ENCODE assay signal across 8 mouse cellular contexts in the genomic region with DNA sequence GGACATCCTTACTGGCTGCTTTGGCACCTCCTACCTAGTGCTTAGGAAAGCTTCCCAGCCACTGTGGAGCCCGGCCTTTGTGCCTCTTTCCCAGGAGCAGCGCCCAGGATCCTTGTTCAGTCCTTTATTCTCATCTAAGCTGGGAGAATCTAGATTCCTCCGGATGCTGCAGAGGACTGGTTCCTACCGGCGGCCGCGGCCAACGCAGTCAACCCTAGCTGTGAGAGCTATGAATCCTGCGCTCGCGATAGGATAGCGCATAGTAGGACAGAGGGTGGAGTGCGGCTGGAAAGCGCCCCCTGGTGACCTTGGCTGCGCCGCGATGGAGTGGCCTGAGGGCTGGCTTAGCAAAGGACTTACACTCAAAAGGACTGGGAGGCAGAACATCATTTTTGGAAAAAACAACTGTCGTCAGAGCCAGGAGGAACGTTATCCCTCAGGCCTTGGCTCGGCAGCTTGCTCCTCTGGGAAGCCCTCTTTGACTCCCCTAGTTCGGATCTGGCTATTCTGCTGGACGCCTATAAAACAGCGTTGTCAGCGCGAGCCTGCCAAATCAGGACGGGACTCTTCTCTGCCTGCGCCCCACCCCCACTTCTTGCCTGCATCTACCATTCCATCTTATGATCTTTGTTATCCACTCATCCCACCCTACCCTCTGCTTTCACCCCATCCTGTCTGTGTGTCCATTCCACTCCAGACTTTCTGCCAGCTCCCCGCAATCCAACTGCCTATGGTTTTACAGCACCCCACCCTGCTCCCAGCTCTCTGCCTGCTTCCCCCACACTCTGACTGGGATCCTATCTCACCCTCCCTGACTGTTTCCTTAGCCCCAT. TPM values are rescaled to one million over a fixed set of nuclear protein-coding genes. Genes with fewer than 3 reads are reported as not detected.
DNase-seq lines count a peak whose midpoint lies in the region; ATAC-seq and TF ChIP-seq lines count a peak whose summit lies in the region.

No protein-coding gene starts in this region.

- peaks cover 15% of the 10 kb centered on the region for H3K27me3 ChIP-seq in heart, embryonic 14.5 days (ENCODE audit: control insufficient read depth, insufficient read depth, low read length)
- peaks cover 46% of the 10 kb centered on the region for H3K27me3 ChIP-seq in megakaryocyte, embryonic 14.5 days (replicated peaks)
- no peaks in the 10 kb centered on the region for H3K27me3 ChIP-seq in stomach, embryonic 14.5 days (ENCODE audit: control insufficient read depth, insufficient read depth, low read length)

- H3K9me3 ChIP-seq in heart, embryonic 14.5 days (ENCODE audit: control insufficient read depth, low read length), result no peaks in the 10 kb centered on the region
- H3K9me3 ChIP-seq in megakaryocyte, embryonic 14.5 days, result peaks cover 7% of the 10 kb centered on the region
- H3K9me3 ChIP-seq in stomach, embryonic 14.5 days (ENCODE audit: control insufficient read depth, low read depth, low read length), result peaks cover 2% of the 10 kb centered on the region; the same call in 1 of the 2 replicates

- no peak overlapping the region for H3K9ac ChIP-seq in heart, embryonic 14.5 days (ENCODE audit: low read length)
- no peak overlapping the region for H3K9ac ChIP-seq in stomach, embryonic 14.5 days (replicated peaks; ENCODE audit: low read depth, low read length)

- no peak overlapping the region for H3K27ac ChIP-seq in embryonic fibroblast, embryonic 13.5 days (ENCODE audit: insufficient read depth, low read length)
- no peak overlapping the region for H3K27ac ChIP-seq in heart, embryonic 14.5 days (replicated peaks in 1 of 2; ENCODE audit: control insufficient read depth in 1 of 2, insufficient read depth in 1 of 2, low read depth in 2 of 2, low read length in 2 of 2)
- H3K27ac ChIP-seq in stomach, embryonic 14.5 days (ENCODE audit: low read length), result no peak overlapping the region

- peaks cover 15% of the 10 kb centered on the region for H3K36me3 ChIP-seq in heart, embryonic 14.5 days (ENCODE audit: control insufficient read depth, insufficient read depth, low read length)
- no peaks in the 10 kb centered on the region for H3K36me3 ChIP-seq in megakaryocyte, embryonic 14.5 days (replicated peaks; ENCODE audit: low read length)
- H3K36me3 ChIP-seq in stomach, embryonic 14.5 days (ENCODE audit: control insufficient read depth, insufficient read depth, low read length), result peaks cover 8% of the 10 kb centered on the region

- 2% methylated on average over 28 of the region's 28 CpGs for WGBS in heart, embryonic 14.5 days
- WGBS in stomach, embryonic 14.5 days, result 2% methylated on average over 28 of the region's 28 CpGs

- H3K4me3 ChIP-seq in embryonic fibroblast, embryonic 13.5 days (ENCODE audit: insufficient read depth, low read length), result no peak overlapping the region
- H3K4me3 ChIP-seq in heart, embryonic 14.5 days (ENCODE audit: control insufficient read depth in 1 of 2, insufficient read depth in 1 of 2, low read depth in 1 of 2, low read length in 2 of 2), result no peak overlapping the region
- H3K4me3 ChIP-seq in megakaryocyte, embryonic 14.5 days (replicated peaks), result peak overlapping the region; percentile 56
- H3K4me3 ChIP-seq in stomach, embryonic 14.5 days (ENCODE audit: low read depth, low read length), result no peak overlapping the region

- TF ChIP-seq POLR2A in embryonic fibroblast, embryonic 13.5 days (IDR thresholded peaks at IDR 0.05; ENCODE audit: low read depth, low read length), result no peak

- peak; percentile 72 for DNase-seq in urinary bladder, postnatal 14 days (ENCODE audit: low spot score)
- DNase-seq in urinary bladder, adult 2 months (ENCODE audit: low spot score), result no peak
- DNase-seq in kidney, postnatal 14 days, result peak; percentile 41
- no peak for DNase-seq in layer of hippocampus, postnatal 14 days (ENCODE audit: low spot score in 2 of 2)

- TF ChIP-seq CTCF in embryonic fibroblast, embryonic 13.5 days (IDR thresholded peaks at IDR 0.05; ENCODE audit: borderline replicate concordance, insufficient read depth, low read length), result peak; percentile 55; the same call in 1 of the 2 replicates

- ATAC-seq in heart, embryonic 14.5 days (ENCODE audit: insufficient number of reproducible peaks, insufficient read depth, low FRiP score, low read depth), result no peak; the same call in 1 of the 2 replicates
- ATAC-seq in stomach, embryonic 14.5 days (ENCODE audit: insufficient number of reproducible peaks, insufficient read depth, low FRiP score, low read depth), result peak; percentile 47; the same call in 1 of the 2 replicates

- no peaks in the 10 kb centered on the region for H3K4me1 ChIP-seq in embryonic fibroblast, embryonic 13.5 days (ENCODE audit: control insufficient read depth, insufficient read depth, low read length)
- H3K4me1 ChIP-seq in heart, embryonic 14.5 days (ENCODE audit: control insufficient read depth in 2 of 2, insufficient read depth in 2 of 2, low read length in 2 of 2), result peaks cover 0 to 4% of the 10 kb centered on the region in 2 experiments; a peak in 1 of 4 replicates
- H3K4me1 ChIP-seq in megakaryocyte, embryonic 14.5 days, result peaks cover 13% of the 10 kb centered on the region
- no peaks in the 10 kb centered on the region for H3K4me1 ChIP-seq in stomach, embryonic 14.5 days (ENCODE audit: control insufficient read depth, insufficient read depth, low read length)

- peak overlapping the region; percentile 27 for H3K4me2 ChIP-seq in heart, embryonic 14.5 days (ENCODE audit: low read length)
- H3K4me2 ChIP-seq in stomach, embryonic 14.5 days (replicated peaks; ENCODE audit: low read depth, low read length), result peak overlapping the region; percentile 16; the same call in 1 of the 2 replicates

RNA-seq across cellular contexts. Expression of a gene that starts 26.8 kb away (rescaled TPM):
- polyA plus RNA-seq in urinary bladder, adult 2 months (2012; rRNA removed), result 44.1 and 47.3 TPM in 2 replicates
- polyA plus RNA-seq in embryonic fibroblast, embryonic 13.5 days (2011; ENCODE audit: insufficient read length, low read depth, missing spikeins), result 47.6 and 51.7 TPM in 2 replicates
- polyA plus RNA-seq in heart, embryonic 14.5 days (2014; fragmentation: Nextera tagmentation; extraction: Ambion mirVana), result 3.3 and 5.4 TPM in 2 replicates
- 2.0 and 2.4 TPM in 2 replicates for polyA plus RNA-seq in megakaryocyte, embryonic 14.5 days (2012; ENCODE audit: insufficient read depth, low replicate concordance)
- 15.0 and 16.5 TPM in 2 replicates for polyA plus RNA-seq in stomach, embryonic 14.5 days (2014; fragmentation: Nextera tagmentation; extraction: Ambion mirVana)
- 100 to 1,000 TPM; 144 to 148 TPM for total RNA-seq in layer of hippocampus, postnatal 14 days (2021)

RNA-seq across cellular contexts. Expression of a gene that starts 52.3 kb away (rescaled TPM):
- polyA plus RNA-seq in urinary bladder, adult 2 months (2012; rRNA removed), result 20.4 and 20.7 TPM in 2 replicates
- polyA plus RNA-seq in embryonic fibroblast, embryonic 13.5 days (2011; ENCODE audit: insufficient read length, low read depth, missing spikeins), result 19.4 and 21.6 TPM in 2 replicates
- 9.9 and 11.9 TPM in 2 replicates for polyA plus RNA-seq in heart, embryonic 14.5 days (2014; fragmentation: Nextera tagmentation; extraction: Ambion mirVana)
- 45.5 and 46.3 TPM in 2 replicates for polyA plus RNA-seq in megakaryocyte, embryonic 14.5 days (2012; ENCODE audit: insufficient read depth, low replicate concordance)
- polyA plus RNA-seq in stomach, embryonic 14.5 days (2014; fragmentation: Nextera tagmentation; extraction: Ambion mirVana), result 19.7 and 20.5 TPM in 2 replicates
- 10 to 100 TPM; 27.1 to 30.9 TPM for total RNA-seq in layer of hippocampus, postnatal 14 days (2021)

RNA-seq across cellular contexts. Expression of a gene that starts 52.4 kb away (rescaled TPM):
- polyA plus RNA-seq in urinary bladder, adult 2 months (2012; rRNA removed), result 176 and 335 TPM in 2 replicates
- 46.5 and 50.6 TPM in 2 replicates for polyA plus RNA-seq in embryonic fibroblast, embryonic 13.5 days (2011; ENCODE audit: insufficient read length, low read depth, missing spikeins)
- polyA plus RNA-seq in heart, embryonic 14.5 days (2014; fragmentation: Nextera tagmentation; extraction: Ambion mirVana), result 47.7 and 55.1 TPM in 2 replicates
- 0.28 TPM in 1 of 2 replicates, not detected in the other for polyA plus RNA-seq in megakaryocyte, embryonic 14.5 days (2012; ENCODE audit: insufficient read depth, low replicate concordance)
- polyA plus RNA-seq in stomach, embryonic 14.5 days (2014; fragmentation: Nextera tagmentation; extraction: Ambion mirVana), result 178 and 189 TPM in 2 replicates
- total RNA-seq in layer of hippocampus, postnatal 14 days (2021), result 10 to 100 TPM; 55.0 to 55.3 TPM

RNA-seq across cellular contexts. Expression of a gene that starts 56.6 kb away (rescaled TPM):
- polyA plus RNA-seq in urinary bladder, adult 2 months (2012; rRNA removed), result 9.9 and 11.6 TPM in 2 replicates
- polyA plus RNA-seq in embryonic fibroblast, embryonic 13.5 days (2011; ENCODE audit: insufficient read length, low read depth, missing spikeins), result 8.3 and 8.7 TPM in 2 replicates
- polyA plus RNA-seq in heart, embryonic 14.5 days (2014; fragmentation: Nextera tagmentation; extraction: Ambion mirVana), result 3.4 and 3.8 TPM in 2 replicates
- polyA plus RNA-seq in megakaryocyte, embryonic 14.5 days (2012; ENCODE audit: insufficient read depth, low replicate concordance), result 1.0 and 3.0 TPM in 2 replicates
- 8.5 and 10.8 TPM in 2 replicates for polyA plus RNA-seq in stomach, embryonic 14.5 days (2014; fragmentation: Nextera tagmentation; extraction: Ambion mirVana)
- total RNA-seq in layer of hippocampus, postnatal 14 days (2021), result 1 to 10 TPM; 7.3 to 8.0 TPM

Comparison
In these comparisons a context has a peak if more than half of its experiments do, and no peak if none do; other contexts are left out.
1. DNase-seq: peak in urinary bladder, postnatal 14 days (single experiment) and kidney, postnatal 14 days (single experiment); none in urinary bladder, adult 2 months (single experiment) and layer of hippocampus, postnatal 14 days (0 of 2).
2. RNA of a gene that starts 52.4 kb away (polyA plus RNA-seq): 178 to 189 TPM in stomach, embryonic 14.5 days, 176 to 335 TPM in urinary bladder, adult 2 months, 47.7 to 55.1 TPM in heart, embryonic 14.5 days and 46.5 to 50.6 TPM in embryonic fibroblast, embryonic 13.5 days; 0.28 TPM in megakaryocyte, embryonic 14.5 days; every median in the first group is over 10 times any median in the second.